Mouse (Mus musculus): ENCODE results near the gene Cdc5l.

- TF ChIP-seq CTCF (IDR thresholded peaks at IDR 0.05) = no peak
- no peak for TF ChIP-seq EP300 (IDR thresholded peaks at IDR 0.05)
These were observed 29.0 kb upstream of the Cdc5l start for GRCm38 (mm10) chr17:45462506-45462905.

Data from lung, postnatal 0 days (tissue).